Mouse (Mus musculus): ENCODE measurements at regions not wholly inside any gene's neighbourhood (a gene's known extent, or its start where the extent isn't known, plus 50 kb on each side); places are given as distances from the start of the nearest gene placed in this dataset.
A peak's percentile ranks its signal among the peaks of the same experiment; 100 is the strongest.
"Not testable (repeated sequence)": the region's sequence is repeated elsewhere in the genome, so short reads cannot be mapped to it uniquely, and the experiment has no call there.

- ATAC-seq (ENCODE audit: insufficient number of reproducible peaks, low FRiP score, low TSS enrichment, low read depth) (no peak), DNase-seq (ENCODE audit: low spot score) (no peak)
- Histone ChIP-seq H3K4me2 (ENCODE audit: low read depth, severe bottlenecking) (no peak overlapping the region), H3K4me1 (ENCODE audit: control insufficient read depth, insufficient read depth, low read length) (no peaks in the 10 kb centered on the region), H3K9me3 (ENCODE audit: control insufficient read depth, low read length) (no peaks in the 10 kb centered on the region), H3K27ac (replicated peaks; ENCODE audit: low read depth, low read length) (no peak overlapping the region), H3K4me3 (ENCODE audit: low read depth, low read length) (no peak overlapping the region), H3K36me3 (ENCODE audit: control insufficient read depth, insufficient read depth, low read length) (no peaks in the 10 kb centered on the region), H3K27me3 (ENCODE audit: control insufficient read depth, insufficient read depth, low read length) (no peaks in the 10 kb centered on the region), H3K9ac (ENCODE audit: low read length) (no peak overlapping the region)
- WGBS: 97% methylated on average over 1 of the region's 1 CpGs
Observed at GRCm38 (mm10) chr2:98263641-98264040, 398.4 kb upstream of the Gm10801 start.

GRCm38 (mm10) chr2:98269562-98269961 is 392.5 kb upstream of the Gm10801 start:
- Histone ChIP-seq H3K4me1 (ENCODE audit: control insufficient read depth, insufficient read depth, low read length) (no peaks in the 10 kb centered on the region), H3K9ac (ENCODE audit: low read length) (no peak overlapping the region), H3K4me2 (ENCODE audit: low read depth, severe bottlenecking) (no peak overlapping the region), H3K27me3 (ENCODE audit: control insufficient read depth, insufficient read depth, low read length) (no peaks in the 10 kb centered on the region), H3K9me3 (ENCODE audit: control insufficient read depth, low read length) (no peaks in the 10 kb centered on the region), H3K4me3 (ENCODE audit: low read depth, low read length) (no peak overlapping the region), H3K27ac (replicated peaks; ENCODE audit: low read depth, low read length) (no peak overlapping the region), H3K36me3 (ENCODE audit: control insufficient read depth, insufficient read depth, low read length) (no peaks in the 10 kb centered on the region)
- DNase-seq (ENCODE audit: low spot score) (no peak), ATAC-seq (ENCODE audit: insufficient number of reproducible peaks, low FRiP score, low TSS enrichment, low read depth) (no peak)
- WGBS: 6% methylated on average over 1 of the region's 1 CpGs

GRCm38 (mm10) chr2:98286796-98287352 is 375.2 kb upstream of the Gm10801 start:
- H3K9me3 ChIP-seq (ENCODE audit: control insufficient read depth, low read length): no peaks in the 10 kb centered on the region
- 92% methylated on average over 3 of the region's 3 CpGs for WGBS
- H3K36me3 ChIP-seq (ENCODE audit: control insufficient read depth, insufficient read depth, low read length): no peaks in the 10 kb centered on the region
- no peak overlapping the region for H3K4me3 ChIP-seq (ENCODE audit: low read depth, low read length)
- ATAC-seq (ENCODE audit: insufficient number of reproducible peaks, low FRiP score, low TSS enrichment, low read depth) (no peak), DNase-seq (ENCODE audit: low spot score) (no peak)
- no peaks in the 10 kb centered on the region for H3K27me3 ChIP-seq (ENCODE audit: control insufficient read depth, insufficient read depth, low read length)
- no peak overlapping the region for H3K27ac ChIP-seq (replicated peaks; ENCODE audit: low read depth, low read length)
- H3K9ac ChIP-seq (ENCODE audit: low read length): no peak overlapping the region
- no peak overlapping the region for H3K4me2 ChIP-seq (ENCODE audit: low read depth, severe bottlenecking)
- no peaks in the 10 kb centered on the region for H3K4me1 ChIP-seq (ENCODE audit: control insufficient read depth, insufficient read depth, low read length)

GRCm38 (mm10) chr2:98330025-98330424 is 332.0 kb upstream of the Gm10801 start:
- H3K27ac ChIP-seq (replicated peaks; ENCODE audit: low read depth, low read length); H3K4me1 ChIP-seq (ENCODE audit: control insufficient read depth, insufficient read depth, low read length); H3K9ac ChIP-seq (ENCODE audit: low read length); H3K4me2 ChIP-seq (ENCODE audit: low read depth, severe bottlenecking); H3K27me3 ChIP-seq (ENCODE audit: control insufficient read depth, insufficient read depth, low read length); H3K4me3 ChIP-seq (ENCODE audit: low read depth, low read length); ATAC-seq (ENCODE audit: insufficient number of reproducible peaks, low FRiP score, low TSS enrichment, low read depth); H3K9me3 ChIP-seq (ENCODE audit: control insufficient read depth, low read length); H3K36me3 ChIP-seq (ENCODE audit: control insufficient read depth, insufficient read depth, low read length): not testable (repeated sequence)
- 82% methylated on average over 13 of the region's 13 CpGs for WGBS
- peak; percentile 28 for DNase-seq (ENCODE audit: low spot score)

GRCm38 (mm10) chr2:98354200-98354599 is 307.8 kb upstream of the Gm10801 start:
- Histone ChIP-seq H3K4me1 (ENCODE audit: control insufficient read depth, insufficient read depth, low read length) (no peaks in the 10 kb centered on the region), H3K9ac (ENCODE audit: low read length) (no peak overlapping the region), H3K9me3 (ENCODE audit: control insufficient read depth, low read length) (no peaks in the 10 kb centered on the region), H3K4me2 (ENCODE audit: low read depth, severe bottlenecking) (no peak overlapping the region), H3K27ac (replicated peaks; ENCODE audit: low read depth, low read length) (no peak overlapping the region), H3K27me3 (ENCODE audit: control insufficient read depth, insufficient read depth, low read length) (no peaks in the 10 kb centered on the region), H3K4me3 (ENCODE audit: low read depth, low read length) (no peak overlapping the region), H3K36me3 (ENCODE audit: control insufficient read depth, insufficient read depth, low read length) (no peaks in the 10 kb centered on the region)
- no peak for ATAC-seq (ENCODE audit: insufficient number of reproducible peaks, low FRiP score, low TSS enrichment, low read depth)
- DNase-seq (ENCODE audit: low spot score): no peak
- WGBS: 84% methylated on average over 2 of the region's 2 CpGs

GRCm38 (mm10) chr2:98379211-98379610 is 282.8 kb upstream of the Gm10801 start:
- no peak overlapping the region for H3K27ac ChIP-seq (replicated peaks; ENCODE audit: low read depth, low read length)
- no peak overlapping the region for H3K4me2 ChIP-seq (ENCODE audit: low read depth, severe bottlenecking)
- ATAC-seq (ENCODE audit: insufficient number of reproducible peaks, low FRiP score, low TSS enrichment, low read depth) (no peak), DNase-seq (ENCODE audit: low spot score) (no peak)
- no peaks in the 10 kb centered on the region for H3K9me3 ChIP-seq (ENCODE audit: control insufficient read depth, low read length)
- no peaks in the 10 kb centered on the region for H3K4me1 ChIP-seq (ENCODE audit: control insufficient read depth, insufficient read depth, low read length)
- H3K27me3 ChIP-seq (ENCODE audit: control insufficient read depth, insufficient read depth, low read length): no peaks in the 10 kb centered on the region
- H3K4me3 ChIP-seq (ENCODE audit: low read depth, low read length): no peak overlapping the region
- WGBS: 67% methylated on average over 1 of the region's 1 CpGs
- H3K9ac ChIP-seq (ENCODE audit: low read length): no peak overlapping the region
- no peaks in the 10 kb centered on the region for H3K36me3 ChIP-seq (ENCODE audit: control insufficient read depth, insufficient read depth, low read length)

Measured in limb, embryonic 11.5 days (tissue).